Mouse (Mus musculus) heart, embryonic 14.5 days (tissue): ENCODE measurements at regions not wholly inside any gene's neighbourhood (a gene's known extent, or its start where the extent isn't known, plus 50 kb on each side); places are given as distances from the start of the nearest gene placed in this dataset.

ENCODE experiments used
- ATAC-seq: fragments of 200-750 bp; cut with Nextera tagmentation; 2 replicates; pipeline ENCODE4 v1.8.0; 2017; ENCODE audit warnings: low read depth, moderate TSS enrichment; ENCODE audit not compliant: insufficient number of reproducible peaks, insufficient read depth, low FRiP score
- H3K27ac ChIP-seq, 2 experiments: fragments of 200-500 bp in 1 of 2; fragments of 300-500 bp in 1 of 2; sonication (generic) in 1 of 2; replicated peaks in 1 of 2; 2 replicates each; pipeline ENCODE4 v1.5.1; 2012 to 2014; ENCODE audit warnings: low read depth in 2 of 2, low read length in 2 of 2, control low read depth in 1 of 2, mild to moderate bottlenecking in 1 of 2, mixed read lengths in 1 of 2; ENCODE audit not compliant: control insufficient read depth in 1 of 2, insufficient read depth in 1 of 2
- H3K27me3 ChIP-seq: fragments of 300-500 bp; sonication (generic); 2 replicates; pipeline ENCODE4 v1.6.1; 2014; ENCODE audit warnings: mild to moderate bottlenecking, low read length, control low read depth; ENCODE audit not compliant: control insufficient read depth, insufficient read depth
- H3K36me3 ChIP-seq: fragments of 300-500 bp; sonication (generic); 2 replicates; pipeline ENCODE4 v1.6.1; 2014; ENCODE audit warnings: mild to moderate bottlenecking, control low read depth, low read length, mixed read lengths; ENCODE audit not compliant: control insufficient read depth, insufficient read depth
- H3K4me1 ChIP-seq, 2 experiments: fragments of 200-500 bp in 1 of 2; fragments of 300-500 bp in 1 of 2; sonication (generic) in 1 of 2; 2 replicates each; pipeline ENCODE4 v1.6.1; 2012 to 2014; ENCODE audit warnings: low read length in 2 of 2, control low read depth in 1 of 2, mixed read lengths in 1 of 2; ENCODE audit not compliant: control insufficient read depth in 2 of 2, insufficient read depth in 2 of 2
- H3K4me2 ChIP-seq: fragments of 300-500 bp; sonication (generic); 2 replicates; pipeline ENCODE4 v1.6.1; 2014; ENCODE audit warnings: mild to moderate bottlenecking, low read length
- H3K4me3 ChIP-seq, 2 experiments: fragments of 200-500 bp in 1 of 2; fragments of 300-500 bp in 1 of 2; sonication (generic) in 1 of 2; 2 replicates each; pipeline ENCODE4 v1.5.1; 2012 to 2014; ENCODE audit warnings: low read length in 2 of 2, mild to moderate bottlenecking in 2 of 2, control low read depth in 1 of 2, low read depth in 1 of 2, moderate library complexity in 1 of 2; ENCODE audit not compliant: control insufficient read depth in 1 of 2, insufficient read depth in 1 of 2
- H3K9ac ChIP-seq: fragments of 300-500 bp; sonication (generic); 2 replicates; pipeline ENCODE4 v1.6.1; 2014; ENCODE audit warnings: mild to moderate bottlenecking, low read length
- H3K9me3 ChIP-seq: fragments of 300-500 bp; sonication (generic); 2 replicates; pipeline ENCODE4 v1.6.1; 2016; ENCODE audit warnings: low read length, control low read depth; ENCODE audit not compliant: control insufficient read depth
- WGBS: fragments of 180-500 bp; shearing (Covaris S2); extraction: QIAGEN DNeasy Blood & Tissue Kit; methylation state at CpG from one replicate; pipeline ENCODE4 v1.1.7; 2014; 5-methylcytosine and 5-hydroxymethylcytosine counted together

- Histone ChIP-seq H3K36me3 (no peaks in the 10 kb centered on the region), H3K4me1 (0 out of 4 replicates have a peak, but pooled peaks cover 0 to 2% of the 10 kb centered on the region in 2 experiments), H3K4me2 (no peak overlapping the region), H3K9ac (no peak overlapping the region), H3K27ac (no peak overlapping the region), H3K27me3 (no peaks in the 10 kb centered on the region), H3K9me3 (0 out of 2 replicates have a peak, but pooled peaks cover 3% of the 10 kb centered on the region), H3K4me3 (no peak overlapping the region)
- 80% methylated on average over 2 of the region's 2 CpGs for whole genome bisulfite sequencing
- ATAC-seq, result no peak
Measured at GRCm38 (mm10) chr6:67106493-67106892, 69.2 kb upstream of the Gadd45a start.

DNA sequence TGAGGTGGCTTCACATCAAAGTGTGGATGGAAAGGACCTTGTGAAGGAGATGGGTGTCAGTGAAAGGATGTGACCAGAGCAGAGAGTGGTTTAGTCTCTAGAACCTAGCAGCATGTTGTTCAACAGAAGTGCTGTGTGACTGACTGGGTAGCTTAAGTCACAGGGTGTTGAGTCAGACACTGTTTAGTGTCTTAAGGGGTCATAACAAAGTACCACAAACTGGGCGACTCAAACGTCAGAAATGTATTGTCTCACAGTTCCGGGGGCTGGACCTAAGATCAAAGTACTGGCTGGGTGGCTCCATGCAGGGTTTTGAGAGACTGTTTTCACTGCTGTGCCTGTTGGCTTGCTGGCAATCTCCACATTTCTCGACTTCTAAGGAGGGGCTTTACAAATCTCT, 68.1 kb upstream of the Gadd45a start:
- no peak overlapping the region for H3K4me3 ChIP-seq
- WGBS, result 8% methylated on average over 4 of the region's 4 CpGs
- no peaks in the 10 kb centered on the region for H3K36me3 ChIP-seq
- H3K4me2 ChIP-seq, result no peak overlapping the region
- no peak for ATAC-seq
- H3K27ac ChIP-seq, result no peak overlapping the region
- 0 out of 4 replicates have a peak, but pooled peaks cover 0 to 2% of the 10 kb centered on the region in 2 experiments for H3K4me1 ChIP-seq
- H3K9ac ChIP-seq, result no peak overlapping the region
- no peaks in the 10 kb centered on the region for H3K27me3 ChIP-seq
- 0 out of 2 replicates have a peak, but pooled peaks cover 3% of the 10 kb centered on the region for H3K9me3 ChIP-seq

DNA sequence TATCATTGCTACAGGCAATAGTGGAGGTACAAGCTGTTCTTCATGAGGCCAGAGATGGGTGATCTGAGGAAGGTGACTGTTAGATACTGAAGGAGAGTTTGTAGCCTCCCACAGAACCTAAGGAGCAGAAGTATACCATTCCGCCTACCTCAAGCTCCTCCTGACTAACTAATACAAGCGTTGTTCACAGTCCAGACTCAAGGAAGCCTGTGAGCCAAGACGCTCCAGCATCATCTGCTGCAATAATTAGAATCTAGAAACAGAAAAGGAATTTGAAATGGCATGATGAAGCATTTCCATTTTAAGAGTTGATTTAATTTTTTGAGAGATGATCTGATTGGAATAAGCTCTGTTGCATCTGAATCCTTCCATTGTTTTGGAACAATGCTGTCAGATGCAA, 66.9 kb upstream of the Gadd45a start:
- 77% methylated on average over 3 of the region's 3 CpGs for WGBS
- Histone ChIP-seq H3K36me3 (no peaks in the 10 kb centered on the region), H3K27me3 (no peaks in the 10 kb centered on the region), H3K4me1 (0 out of 4 replicates have a peak, but pooled peaks cover 0 to 2% of the 10 kb centered on the region in 2 experiments), H3K4me3 (no peak overlapping the region), H3K9me3 (0 out of 2 replicates have a peak, but pooled peaks cover 3% of the 10 kb centered on the region), H3K27ac (no peak overlapping the region), H3K4me2 (no peak overlapping the region), H3K9ac (no peak overlapping the region)
- no peak for ATAC-seq

DNA sequence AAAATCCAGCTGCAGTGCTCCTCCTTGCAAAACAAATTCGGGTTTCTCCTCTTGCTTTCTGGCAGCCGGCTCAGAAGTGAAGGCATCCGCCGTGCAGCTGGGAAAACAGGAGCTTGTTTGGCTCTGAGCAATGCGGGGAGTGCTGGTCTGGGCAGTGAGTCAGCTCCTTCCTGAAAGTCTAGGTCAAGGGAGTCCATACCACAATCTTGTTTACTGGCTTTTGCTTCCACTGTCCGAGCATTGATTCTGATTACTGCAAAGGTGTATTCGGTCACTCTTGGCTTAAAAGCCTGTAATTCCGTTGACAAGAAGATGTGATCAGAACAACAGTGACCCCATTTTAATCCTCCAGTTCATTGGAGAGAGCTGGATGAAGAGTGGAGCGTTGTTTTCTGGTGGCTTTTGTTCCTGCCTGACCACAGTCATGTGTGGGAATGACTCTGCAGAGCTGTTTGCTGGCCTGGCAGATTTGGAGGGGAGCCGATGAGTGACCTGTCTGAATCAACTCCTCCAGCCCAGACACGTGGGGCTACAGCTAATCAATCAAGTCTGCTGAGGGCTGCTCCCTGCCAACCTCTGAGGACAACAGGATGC, 65.4 kb upstream of the Gadd45a start:
- no peak overlapping the region for H3K4me3 ChIP-seq
- ATAC-seq, result peak; percentile 50; the same call in 1 of the 2 replicates

DNA sequence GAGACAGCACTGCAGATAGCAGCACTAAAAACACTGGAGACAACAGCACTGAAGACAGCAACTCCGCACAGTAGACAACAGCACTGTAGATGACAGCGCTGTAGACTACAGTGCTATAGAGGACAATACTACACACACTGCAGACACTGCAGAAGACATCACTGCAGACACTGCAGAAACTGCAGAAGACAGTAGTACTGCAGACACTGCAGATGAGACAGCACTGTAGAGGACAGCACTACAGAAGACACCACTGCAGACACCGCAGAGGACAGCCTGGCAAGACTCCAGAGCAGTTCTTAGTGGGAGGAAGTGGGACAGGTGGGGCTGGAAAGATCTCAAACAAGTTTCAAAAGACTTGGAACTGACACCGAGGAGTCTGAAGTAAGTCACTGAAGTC, 64.8 kb upstream of the Gadd45a start:
- WGBS, result 72% methylated on average over 4 of the region's 4 CpGs
- Histone ChIP-seq H3K4me2 (0 out of 2 replicates have a peak overlapping the region, but pooled peaks have one; percentile 3), H3K9me3 (no peaks in the 10 kb centered on the region), H3K9ac (no peak overlapping the region), H3K4me1 (0 out of 4 replicates have a peak, but pooled peaks cover 0 to 2% of the 10 kb centered on the region in 2 experiments), H3K27me3 (no peaks in the 10 kb centered on the region), H3K4me3 (no peak overlapping the region), H3K36me3 (no peaks in the 10 kb centered on the region), H3K27ac (no peak overlapping the region)
- ATAC-seq, result no peak

More for the DNA sequence above, 65.4 kb upstream of the Gadd45a start:
- no peaks in the 10 kb centered on the region for H3K9me3 ChIP-seq
- H3K27ac ChIP-seq, result 0 out of 4 replicates have a peak overlapping the region, but pooled peaks of 1 of the 2 experiments have one; percentile 43
- no peaks in the 10 kb centered on the region for H3K27me3 ChIP-seq
- 0 out of 4 replicates have a peak, but pooled peaks cover 0 to 2% of the 10 kb centered on the region in 2 experiments for H3K4me1 ChIP-seq
- WGBS, result 39% methylated on average over 11 of the region's 11 CpGs
- no peaks in the 10 kb centered on the region for H3K36me3 ChIP-seq
- H3K9ac ChIP-seq, result no peak overlapping the region
- 0 out of 2 replicates have a peak overlapping the region, but pooled peaks have one; percentile 3 for H3K4me2 ChIP-seq

GRCm38 (mm10) chr6:67094426-67094825, 57.2 kb upstream of the Gadd45a start:
- Histone ChIP-seq H3K4me2 (no peak overlapping the region), H3K4me3 (no peak overlapping the region), H3K4me1 (no peaks in the 10 kb centered on the region), H3K9me3 (no peaks in the 10 kb centered on the region), H3K9ac (no peak overlapping the region), H3K27me3 (no peaks in the 10 kb centered on the region), H3K27ac (no peak overlapping the region), H3K36me3 (no peaks in the 10 kb centered on the region)
- ATAC-seq, result no peak
- 70% methylated on average over 3 of the region's 3 CpGs for WGBS

DNA sequence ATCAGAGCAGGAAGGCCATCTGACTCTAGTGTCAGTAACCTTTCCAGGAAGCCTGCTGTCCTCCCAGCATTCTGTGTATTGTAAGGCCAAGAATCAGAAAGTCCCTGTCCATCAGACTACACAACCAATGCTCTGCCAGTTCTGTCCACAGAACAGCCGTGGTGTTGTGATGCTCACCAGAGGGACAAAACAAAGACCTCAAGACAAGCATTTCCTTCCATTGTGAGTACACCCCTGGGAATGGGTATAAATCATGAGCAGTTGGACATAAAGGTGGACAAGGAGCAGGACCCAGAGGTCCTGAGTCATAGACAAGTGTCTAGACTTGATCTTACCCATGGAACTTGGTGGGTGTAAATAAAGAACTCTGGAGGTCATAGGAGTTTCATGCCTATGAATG, 55.9 kb upstream of the Gadd45a start:
- no peaks in the 10 kb centered on the region for H3K4me1 ChIP-seq
- no peaks in the 10 kb centered on the region for H3K36me3 ChIP-seq
- WGBS, result 62% methylated on average over 1 of the region's 1 CpGs
- H3K9me3 ChIP-seq, result no peaks in the 10 kb centered on the region
- no peak overlapping the region for H3K4me2 ChIP-seq
- no peak overlapping the region for H3K27ac ChIP-seq
- H3K27me3 ChIP-seq, result no peaks in the 10 kb centered on the region
- H3K9ac ChIP-seq, result no peak overlapping the region
- ATAC-seq, result no peak
- no peak overlapping the region for H3K4me3 ChIP-seq

DNA sequence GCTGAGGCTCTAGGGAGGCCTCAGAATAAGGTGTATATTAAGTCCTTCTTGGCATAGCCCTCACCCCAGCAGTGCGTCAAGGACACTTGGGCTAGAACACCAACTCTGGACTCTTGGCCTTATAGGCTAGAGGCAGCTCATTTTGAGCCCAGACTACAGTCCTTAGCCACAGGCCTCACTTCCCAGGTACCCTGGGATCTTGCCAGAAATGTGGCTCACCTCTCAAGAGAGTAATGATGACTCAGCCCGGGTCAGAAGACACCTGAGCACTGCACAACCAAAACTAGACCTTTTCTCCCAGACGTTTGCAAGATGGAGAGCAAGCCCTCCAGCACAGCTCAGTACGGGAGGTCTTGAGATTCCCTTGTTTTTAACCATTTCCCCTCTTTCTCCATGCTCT, 52.9 kb upstream of the Gadd45a start:
- 78% methylated on average over 4 of the region's 4 CpGs for WGBS
- no peak for ATAC-seq
- Histone ChIP-seq H3K4me1 (no peaks in the 10 kb centered on the region), H3K36me3 (no peaks in the 10 kb centered on the region), H3K27me3 (no peaks in the 10 kb centered on the region), H3K9ac (no peak overlapping the region), H3K4me2 (no peak overlapping the region), H3K9me3 (no peaks in the 10 kb centered on the region), H3K4me3 (no peak overlapping the region), H3K27ac (no peak overlapping the region)
